Mouse (Mus musculus) left cerebral cortex, postnatal 36 days (tissue): ENCODE measurements around the gene Nup210l. TPM values are rescaled to one million over a fixed set of nuclear protein-coding genes. Genes with fewer than 3 reads are reported as not detected.

Source experiments
- DNase-seq, 2 experiments: peaks; one replicate each; pipeline ENCODE4 v3.0.0; 2021 to 2022; ENCODE audit warnings: low spot score in 2 of 2, mixed read lengths in 1 of 2
- intact Hi-C: fragments of 180-260 bp; cut with DNase I; formaldehyde crosslinking; loops from one replicate; pipeline ENCODE4 v1.15.1; 2025
- total RNA-seq, 2 experiments: library from RNA; stranded (reverse); gene quantifications; 2 replicates each; pipeline ENCODE4 v1.2.3; 2021

Gene Nup210l
- total RNA-seq, 2 experiments from 2014 or later = 0.32 to 0.43 TPM

GRCm38 (mm10) chr3:90145461-90145860 lies 41.5 kb downstream of the Nup210l start:
- intact Hi-C loops = no loop called here
- no peak for DNase-seq

- no peak for DNase-seq
- intact Hi-C loops = no loop called here
These were observed 42.7 kb downstream of the Nup210l start for GRCm38 (mm10) chr3:90146651-90147050.

- no peak for DNase-seq
- intact Hi-C loops = no loop called here
These were observed 47.3 kb downstream of the Nup210l start for GRCm38 (mm10) chr3:90151086-90151740.

GRCm38 (mm10) chr3:90155996-90156395 lies 52.1 kb downstream of the Nup210l start:
- intact Hi-C loops = no loop called here
- DNase-seq = no peak

- DNase-seq = no peak
These were observed 55.8 kb downstream of the Nup210l start for GRCm38 (mm10) chr3:90159757-90160156.

GRCm38 (mm10) chr3:90161541-90161940 lies 57.6 kb downstream of the Nup210l start:
- no peak for DNase-seq
- intact Hi-C loops = no loop called here

More at GRCm38 (mm10) chr3:90159757-90160156, 55.8 kb downstream of the Nup210l start:
- intact Hi-C loops = no loop called here

GRCm38 (mm10) chr3:90179566-90179965 lies 75.6 kb downstream of the Nup210l start:
- no peak for DNase-seq
- intact Hi-C loops = no loop called here

GRCm38 (mm10) chr3:90183581-90183980 lies 79.6 kb downstream of the Nup210l start:
- no peak for DNase-seq
- intact Hi-C loops = no loop called here

GRCm38 (mm10) chr3:90190859-90191510 lies 87.1 kb downstream of the Nup210l start:
- intact Hi-C loops = no loop called here
- no peak for DNase-seq

- intact Hi-C loops = no loop called here
- no peak for DNase-seq
These were observed 90.8 kb downstream of the Nup210l start for GRCm38 (mm10) chr3:90194759-90195158.

GRCm38 (mm10) chr3:90195644-90196043 lies 91.7 kb downstream of the Nup210l start:
- no peak for DNase-seq
- intact Hi-C loops = no loop called here

GRCm38 (mm10) chr3:90197548-90197947 lies 93.6 kb downstream of the Nup210l start:
- no peak for DNase-seq
- intact Hi-C loops = no loop called here

GRCm38 (mm10) chr3:90202884-90203283 lies 99.0 kb downstream of the Nup210l start:
- no peak for DNase-seq
- intact Hi-C loops = no loop called here

- no peak for DNase-seq
- intact Hi-C loops = no loop called here
These were observed 99.7 kb downstream of the Nup210l start for GRCm38 (mm10) chr3:90203619-90204018.

GRCm38 (mm10) chr3:90204582-90204981 lies 100.7 kb downstream of the Nup210l start:
- intact Hi-C loops = no loop called here
- no peak for DNase-seq

GRCm38 (mm10) chr3:90208662-90209061 lies 104.7 kb downstream of the Nup210l start:
- intact Hi-C loops = no loop called here
- DNase-seq = no peak

GRCm38 (mm10) chr3:90209908-90210566 lies 106.1 kb downstream of the Nup210l start:
- DNase-seq = no peak
- intact Hi-C loops = loop anchor here (5.0 kb wide), 1 partner anchor 37 kb away; the partner anchor contains the start of gene Slc39a1

- no peak for DNase-seq
- intact Hi-C loops = loop anchor here (5.0 kb wide), 1 partner anchor 36 kb away; the partner anchor contains the start of gene Slc39a1
These were observed 107.8 kb downstream of the Nup210l start for GRCm38 (mm10) chr3:90211475-90212398.

GRCm38 (mm10) chr3:90212723-90213122 lies 108.8 kb downstream of the Nup210l start:
- intact Hi-C loops = loop anchor here (5.0 kb wide), 1 partner anchor 35 kb away; the partner anchor contains the start of gene Slc39a1

More at GRCm38 (mm10) chr3:90212723-90213122, 108.8 kb downstream of the Nup210l start:
- no peak for DNase-seq
